ENCODE assay signal across 18 mouse cellular contexts in genomic region chr4:126278961-126279360, GRCm38 (mm10). TPM values are rescaled to one million over a fixed set of nuclear protein-coding genes. Genes with fewer than 3 reads are reported as not detected.
DNase-seq lines count a peak whose midpoint lies in the region; ATAC-seq lines count a peak whose summit lies in the region.
"Had no signal": no experiment of that assay in that cellular context is flagged by ENCODE, and none has a peak within 500 bp of the region (broad histone marks: within the 10 kb centered on the region; RNA-seq: fewer than 3 reads in every experiment).

No protein-coding gene starts in this region.

- no peak for ATAC-seq in hindbrain, embryonic 12.5 days (ENCODE audit: low FRiP score)
- no peak for ATAC-seq in hindbrain, embryonic 11.5 days (ENCODE audit: low FRiP score)
- ATAC-seq in embryonic facial prominence, embryonic 14.5 days (ENCODE audit: low read depth): no peak
- no peak for ATAC-seq in intestine, embryonic 15.5 days

- H3K36me3 ChIP-seq in hindbrain, embryonic 12.5 days: peaks cover 19% of the 10 kb centered on the region
- H3K36me3 ChIP-seq in hindbrain, embryonic 11.5 days (ENCODE audit: control insufficient read depth, insufficient read depth, low read length): no peaks in the 10 kb centered on the region
- peaks cover 21% of the 10 kb centered on the region for H3K36me3 ChIP-seq in embryonic facial prominence, embryonic 10.5 days (replicated peaks)
- peaks cover 10% of the 10 kb centered on the region for H3K36me3 ChIP-seq in embryonic facial prominence, embryonic 14.5 days (ENCODE audit: control insufficient read depth, insufficient read depth, low read length)
- peaks cover 2% of the 10 kb centered on the region; the same call in 1 of the 2 replicates for H3K36me3 ChIP-seq in intestine, embryonic 15.5 days

- DNase-seq in hindbrain, embryonic 11.5 days (ENCODE audit: low spot score): no peak
- DNase-seq in embryonic facial prominence, embryonic 10.5 days (ENCODE audit: low spot score): peak; percentile 51
- DNase-seq in embryonic facial prominence, embryonic 14.5 days (ENCODE audit: low spot score): no peak
- peak; percentile 34 for DNase-seq in neural tube, embryonic 10.5 days (ENCODE audit: extremely low spot score, low spot score)
- no peak for DNase-seq in MN1 (ENCODE audit: low spot score)
- DNase-seq: adrenal gland, adult 2 months; cerebellum, postnatal 36 days; gastrocnemius, postnatal 10 days; heart, postnatal 10 days; kidney, adult 9 months; layer of hippocampus, postnatal 36 days; lung, postnatal 10 days; thymus, postnatal 14 days had no signal

- peaks cover 7% of the 10 kb centered on the region for H3K27me3 ChIP-seq in hindbrain, embryonic 12.5 days
- H3K27me3 ChIP-seq in hindbrain, embryonic 11.5 days (ENCODE audit: control insufficient read depth, insufficient read depth, low read length): no peaks in the 10 kb centered on the region
- peaks cover 14% of the 10 kb centered on the region for H3K27me3 ChIP-seq in embryonic facial prominence, embryonic 10.5 days (replicated peaks; ENCODE audit: low read depth, poor library complexity, severe bottlenecking)
- H3K27me3 ChIP-seq in embryonic facial prominence, embryonic 14.5 days (replicated peaks; ENCODE audit: control insufficient read depth, insufficient read depth, low read length): no peaks in the 10 kb centered on the region
- H3K27me3 ChIP-seq in intestine, embryonic 15.5 days (replicated peaks): no peaks in the 10 kb centered on the region

- peaks cover 19% of the 10 kb centered on the region for H3K4me1 ChIP-seq in hindbrain, embryonic 12.5 days
- no peaks in the 10 kb centered on the region for H3K4me1 ChIP-seq in hindbrain, embryonic 11.5 days (replicated peaks; ENCODE audit: control insufficient read depth, insufficient read depth, low read length)
- peaks cover 62% of the 10 kb centered on the region for H3K4me1 ChIP-seq in embryonic facial prominence, embryonic 10.5 days
- peaks cover 29% of the 10 kb centered on the region for H3K4me1 ChIP-seq in embryonic facial prominence, embryonic 14.5 days (ENCODE audit: control insufficient read depth, insufficient read depth, low read length)
- H3K4me1 ChIP-seq in intestine, embryonic 15.5 days (replicated peaks): 0 out of 2 replicates have a peak, but pooled peaks cover 2% of the 10 kb centered on the region

- H3K4me3 ChIP-seq in hindbrain, embryonic 12.5 days: no peak overlapping the region
- no peak overlapping the region for H3K4me3 ChIP-seq in hindbrain, embryonic 11.5 days (ENCODE audit: low read depth, low read length)
- H3K4me3 ChIP-seq in embryonic facial prominence, embryonic 10.5 days: peak overlapping the region; percentile 39
- no peak overlapping the region for H3K4me3 ChIP-seq in embryonic facial prominence, embryonic 14.5 days (ENCODE audit: low read depth, low read length)
- H3K4me3 ChIP-seq in intestine, embryonic 15.5 days (replicated peaks): no peak overlapping the region
- H3K4me3 ChIP-seq: liver, embryonic 15.5 days had no signal

- no peaks in the 10 kb centered on the region for H3K9me3 ChIP-seq in hindbrain, embryonic 12.5 days (replicated peaks)
- H3K9me3 ChIP-seq in hindbrain, embryonic 11.5 days (ENCODE audit: control insufficient read depth, low read length): no peaks in the 10 kb centered on the region
- H3K9me3 ChIP-seq in embryonic facial prominence, embryonic 10.5 days: no peaks in the 10 kb centered on the region
- no peaks in the 10 kb centered on the region for H3K9me3 ChIP-seq in embryonic facial prominence, embryonic 14.5 days (ENCODE audit: control insufficient read depth, low read length)
- no peaks in the 10 kb centered on the region for H3K9me3 ChIP-seq in intestine, embryonic 15.5 days
- H3K9me3 ChIP-seq: liver, embryonic 15.5 days; megakaryocyte, embryonic 14.5 days had no signal

- H3K27ac ChIP-seq in hindbrain, embryonic 12.5 days: peak overlapping the region; percentile 57; the same call in 1 of the 2 replicates
- H3K27ac ChIP-seq in hindbrain, embryonic 11.5 days (ENCODE audit: low read depth, low read length): no peak overlapping the region
- H3K27ac ChIP-seq in embryonic facial prominence, embryonic 10.5 days (replicated peaks): peak overlapping the region; percentile 86
- H3K27ac ChIP-seq in embryonic facial prominence, embryonic 14.5 days (replicated peaks; ENCODE audit: low read depth, low read length): peak overlapping the region; percentile 85
- no peak overlapping the region for H3K27ac ChIP-seq in intestine, embryonic 15.5 days
- H3K27ac ChIP-seq: liver, embryonic 15.5 days; stomach, postnatal 0 days had no signal

- 0 out of 2 replicates have a peak overlapping the region, but pooled peaks have one; percentile 8 for H3K9ac ChIP-seq in hindbrain, embryonic 12.5 days
- H3K9ac ChIP-seq in hindbrain, embryonic 11.5 days (ENCODE audit: low read depth, low read length): no peak overlapping the region
- H3K9ac ChIP-seq in embryonic facial prominence, embryonic 14.5 days (ENCODE audit: low read depth, low read length): peak overlapping the region; percentile 28
- no peak overlapping the region for H3K9ac ChIP-seq in intestine, embryonic 15.5 days
- H3K9ac ChIP-seq: liver, embryonic 15.5 days had no signal

- no peak overlapping the region for H3K4me2 ChIP-seq in hindbrain, embryonic 12.5 days (replicated peaks)
- no peak overlapping the region for H3K4me2 ChIP-seq in hindbrain, embryonic 11.5 days (replicated peaks; ENCODE audit: low read depth, low read length)
- peak overlapping the region; percentile 43 for H3K4me2 ChIP-seq in embryonic facial prominence, embryonic 14.5 days (ENCODE audit: low read depth, low read length)
- H3K4me2 ChIP-seq in intestine, embryonic 15.5 days (replicated peaks): no peak overlapping the region
- H3K4me2 ChIP-seq: liver, embryonic 15.5 days had no signal

- 51% methylated on average over 9 of the region's 9 CpGs for WGBS in hindbrain, embryonic 12.5 days
- WGBS in hindbrain, embryonic 11.5 days: 54% methylated on average over 9 of the region's 9 CpGs
- 45% methylated on average over 9 of the region's 9 CpGs for WGBS in embryonic facial prominence, embryonic 10.5 days
- 35% methylated on average over 9 of the region's 9 CpGs for WGBS in embryonic facial prominence, embryonic 14.5 days
- 55% methylated on average over 9 of the region's 9 CpGs for WGBS in intestine, embryonic 15.5 days

RNA-seq across cellular contexts. Expression of gene Col8a2, which starts 7.6 kb away (rescaled TPM):
- polyA plus RNA-seq in hindbrain, embryonic 12.5 days (2016; fragmentation: Nextera tagmentation; extraction: Ambion mirVana): 50.1 and 56.7 TPM in 2 replicates
- polyA plus RNA-seq in hindbrain, embryonic 11.5 days (2014; fragmentation: Nextera tagmentation; extraction: Ambion mirVana): 15.6 and 17.4 TPM in 2 replicates
- polyA plus RNA-seq in embryonic facial prominence, embryonic 10.5 days (2016; fragmentation: Nextera tagmentation; extraction: Ambion mirVana): 7.3 and 11.2 TPM in 2 replicates
- polyA plus RNA-seq in embryonic facial prominence, embryonic 14.5 days (2014; fragmentation: Nextera tagmentation; extraction: Ambion mirVana): 78.9 and 83.0 TPM in 2 replicates
- 7.1 and 8.2 TPM in 2 replicates for polyA plus RNA-seq in intestine, embryonic 15.5 days (2015; fragmentation: Nextera tagmentation; extraction: Ambion mirVana)

RNA-seq across cellular contexts. Expression of gene Trappc3, which starts 16.8 kb away (rescaled TPM):
- 109 and 113 TPM in 2 replicates for polyA plus RNA-seq in hindbrain, embryonic 12.5 days (2016; fragmentation: Nextera tagmentation; extraction: Ambion mirVana)
- polyA plus RNA-seq in hindbrain, embryonic 11.5 days (2014; fragmentation: Nextera tagmentation; extraction: Ambion mirVana): 17.8 and 39.1 TPM in 2 replicates
- polyA plus RNA-seq in embryonic facial prominence, embryonic 10.5 days (2016; fragmentation: Nextera tagmentation; extraction: Ambion mirVana): 91.8 and 92.3 TPM in 2 replicates
- polyA plus RNA-seq in embryonic facial prominence, embryonic 14.5 days (2014; fragmentation: Nextera tagmentation; extraction: Ambion mirVana): 32.9 and 33.0 TPM in 2 replicates
- polyA plus RNA-seq in intestine, embryonic 15.5 days (2015; fragmentation: Nextera tagmentation; extraction: Ambion mirVana): 94.2 and 99.7 TPM in 2 replicates

RNA-seq across cellular contexts. Expression of gene Map7d1, which starts 22.8 kb away (rescaled TPM):
- polyA plus RNA-seq in hindbrain, embryonic 12.5 days (2016; fragmentation: Nextera tagmentation; extraction: Ambion mirVana): 143 and 150 TPM in 2 replicates
- polyA plus RNA-seq in hindbrain, embryonic 11.5 days (2014; fragmentation: Nextera tagmentation; extraction: Ambion mirVana): 54.6 and 65.5 TPM in 2 replicates
- 60.9 and 62.9 TPM in 2 replicates for polyA plus RNA-seq in embryonic facial prominence, embryonic 10.5 days (2016; fragmentation: Nextera tagmentation; extraction: Ambion mirVana)
- 62.4 and 64.2 TPM in 2 replicates for polyA plus RNA-seq in embryonic facial prominence, embryonic 14.5 days (2014; fragmentation: Nextera tagmentation; extraction: Ambion mirVana)
- 26.7 and 27.6 TPM in 2 replicates for polyA plus RNA-seq in intestine, embryonic 15.5 days (2015; fragmentation: Nextera tagmentation; extraction: Ambion mirVana)

RNA-seq across cellular contexts. Expression of gene Adprhl2, which starts 42.5 kb away (rescaled TPM):
- 65.2 and 74.3 TPM in 2 replicates for polyA plus RNA-seq in hindbrain, embryonic 12.5 days (2016; fragmentation: Nextera tagmentation; extraction: Ambion mirVana)
- polyA plus RNA-seq in hindbrain, embryonic 11.5 days (2014; fragmentation: Nextera tagmentation; extraction: Ambion mirVana): 39.2 and 39.3 TPM in 2 replicates
- polyA plus RNA-seq in embryonic facial prominence, embryonic 10.5 days (2016; fragmentation: Nextera tagmentation; extraction: Ambion mirVana): 92.3 and 93.2 TPM in 2 replicates
- 49.7 and 60.1 TPM in 2 replicates for polyA plus RNA-seq in embryonic facial prominence, embryonic 14.5 days (2014; fragmentation: Nextera tagmentation; extraction: Ambion mirVana)
- 55.4 and 60.7 TPM in 2 replicates for polyA plus RNA-seq in intestine, embryonic 15.5 days (2015; fragmentation: Nextera tagmentation; extraction: Ambion mirVana)

RNA-seq across cellular contexts. Expression of gene Tekt2, which starts 46.5 kb away (rescaled TPM):
- polyA plus RNA-seq in hindbrain, embryonic 12.5 days (2016; fragmentation: Nextera tagmentation; extraction: Ambion mirVana): 6.3 and 6.7 TPM in 2 replicates
- 3.0 and 3.8 TPM in 2 replicates for polyA plus RNA-seq in hindbrain, embryonic 11.5 days (2014; fragmentation: Nextera tagmentation; extraction: Ambion mirVana)
- polyA plus RNA-seq in embryonic facial prominence, embryonic 10.5 days (2016; fragmentation: Nextera tagmentation; extraction: Ambion mirVana): 1.4 TPM in 2 replicates
- polyA plus RNA-seq in embryonic facial prominence, embryonic 14.5 days (2014; fragmentation: Nextera tagmentation; extraction: Ambion mirVana): 13.9 and 15.4 TPM in 2 replicates
- polyA plus RNA-seq in intestine, embryonic 15.5 days (2015; fragmentation: Nextera tagmentation; extraction: Ambion mirVana): 7.1 and 7.4 TPM in 2 replicates

Comparison
In these comparisons a context has a peak if more than half of its experiments do, and no peak if none do; other contexts are left out.
1. H3K27ac ChIP-seq: peak in hindbrain, embryonic 12.5 days (single experiment), embryonic facial prominence, embryonic 10.5 days (single experiment) and embryonic facial prominence, embryonic 14.5 days (single experiment); none in hindbrain, embryonic 11.5 days (single experiment) and intestine, embryonic 15.5 days (single experiment).
2. H3K9ac ChIP-seq: peak in hindbrain, embryonic 12.5 days (single experiment) and embryonic facial prominence, embryonic 14.5 days (single experiment); none in hindbrain, embryonic 11.5 days (single experiment) and intestine, embryonic 15.5 days (single experiment).
3. DNase-seq: peak in embryonic facial prominence, embryonic 10.5 days (single experiment) and neural tube, embryonic 10.5 days (single experiment); none in hindbrain, embryonic 11.5 days (single experiment), embryonic facial prominence, embryonic 14.5 days (single experiment) and MN1 (single experiment).